Comparison of ENCODE assay signal across 9 mouse cellular contexts in the genomic region with DNA sequence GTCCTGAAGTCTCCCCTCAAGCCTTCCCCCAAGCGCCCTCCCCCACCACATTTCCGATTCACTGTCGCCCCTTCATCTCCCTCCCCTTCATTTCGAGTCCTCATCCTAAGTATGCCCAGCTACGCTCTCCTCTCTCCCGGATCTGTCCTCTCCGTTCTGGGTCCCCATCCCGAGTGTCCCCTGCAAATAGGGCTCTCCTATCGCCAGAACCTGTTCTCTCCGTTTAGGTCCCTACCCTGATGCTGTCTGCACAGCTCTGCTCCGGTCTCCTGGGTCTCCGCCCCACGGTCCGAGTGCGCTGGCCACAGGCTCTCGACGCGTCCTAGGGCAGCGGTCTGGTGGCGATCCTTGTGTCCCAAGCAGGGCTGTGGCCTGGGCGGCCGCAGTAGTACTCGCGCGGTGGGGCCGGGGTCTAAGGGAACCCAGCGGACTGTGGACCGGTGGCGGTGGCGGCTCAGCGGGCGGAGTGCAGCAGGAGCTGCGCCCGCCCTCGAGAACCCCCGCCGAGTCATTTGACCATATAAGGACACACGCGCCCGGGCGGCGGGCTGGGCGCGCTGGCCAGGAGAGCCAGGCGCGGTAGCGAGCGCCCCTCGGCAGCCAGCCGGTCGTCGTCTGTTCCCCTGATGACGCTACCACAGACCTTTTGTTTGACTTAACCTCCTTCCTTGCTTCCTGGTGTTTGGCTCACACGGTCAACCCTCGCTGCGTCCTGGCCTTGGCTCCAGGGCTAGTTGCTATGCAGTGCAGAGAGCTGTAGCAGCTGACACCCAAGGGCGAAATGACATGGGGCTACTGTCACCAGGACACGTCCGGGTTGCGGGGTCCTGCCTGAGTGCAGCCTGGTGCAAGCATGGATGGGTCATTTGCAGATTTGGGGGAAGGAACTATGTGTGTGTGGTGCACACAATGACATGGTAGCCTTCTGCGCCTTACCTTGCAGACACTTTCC. TPM values are rescaled to one million over a fixed set of nuclear protein-coding genes. Genes with fewer than 3 reads are reported as not detected.
DNase-seq lines count a peak whose midpoint lies in the region; ATAC-seq and TF ChIP-seq lines count a peak whose summit lies in the region.
"Had no signal": no experiment of that assay in that cellular context is flagged by ENCODE, and none has a peak within 500 bp of the region (broad histone marks: within the 10 kb centered on the region; RNA-seq: fewer than 3 reads in every experiment).

No protein-coding gene starts in this region.

- WGBS in embryonic facial prominence, embryonic 15.5 days = 4% methylated on average over 61 of the region's 61 CpGs
- 3% methylated on average over 55 of the region's 61 CpGs for WGBS in heart, embryonic 14.5 days
- 4% methylated on average over 61 of the region's 61 CpGs for WGBS in kidney, postnatal 0 days
- 4% methylated on average over 61 of the region's 61 CpGs for WGBS in liver, embryonic 12.5 days (ENCODE audit: insufficient replicate concordance)
- 3% methylated on average over 61 of the region's 61 CpGs for WGBS in stomach, postnatal 0 days

- H3K27ac ChIP-seq in embryonic facial prominence, embryonic 15.5 days (replicated peaks) = no peak overlapping the region
- H3K27ac ChIP-seq in heart, embryonic 14.5 days (replicated peaks in 1 of 2; ENCODE audit: control insufficient read depth in 1 of 2, insufficient read depth in 1 of 2, low read depth in 2 of 2, low read length in 2 of 2) = peak overlapping the region; percentile 86 to 91
- peak overlapping the region; percentile 88 for H3K27ac ChIP-seq in kidney, postnatal 0 days
- no peak overlapping the region for H3K27ac ChIP-seq in liver, embryonic 12.5 days
- H3K27ac ChIP-seq in stomach, postnatal 0 days (replicated peaks) = peak overlapping the region; percentile 92

- 0 out of 2 replicates have a peak, but pooled peaks cover 3% of the 10 kb centered on the region for H3K27me3 ChIP-seq in embryonic facial prominence, embryonic 15.5 days
- no peaks in the 10 kb centered on the region for H3K27me3 ChIP-seq in heart, embryonic 14.5 days (ENCODE audit: control insufficient read depth, insufficient read depth, low read length)
- H3K27me3 ChIP-seq in kidney, postnatal 0 days (ENCODE audit: insufficient read depth, low read length) = no peaks in the 10 kb centered on the region
- H3K27me3 ChIP-seq in liver, embryonic 12.5 days (replicated peaks) = peaks cover 41% of the 10 kb centered on the region
- H3K27me3 ChIP-seq in stomach, postnatal 0 days (ENCODE audit: control insufficient read depth, insufficient read depth, low read length) = no peaks in the 10 kb centered on the region

- peak; percentile 91 for ATAC-seq in embryonic facial prominence, embryonic 15.5 days (ENCODE audit: insufficient number of reproducible peaks, low FRiP score, low TSS enrichment, low read depth)
- ATAC-seq in heart, embryonic 14.5 days (ENCODE audit: insufficient number of reproducible peaks, insufficient read depth, low FRiP score, low read depth) = peak; percentile 90
- peak; percentile 89 for ATAC-seq in kidney, postnatal 0 days (replicated peaks; ENCODE audit: low FRiP score, low read depth)
- peak; percentile 73 for ATAC-seq in liver, embryonic 12.5 days
- ATAC-seq in stomach, postnatal 0 days (ENCODE audit: low FRiP score, low TSS enrichment) = peak; percentile 95

- TF ChIP-seq EP300 in stomach, postnatal 0 days (optimal IDR thresholded peaks at IDR 0.05) = no peak

- peak overlapping the region; percentile 57 for H3K4me3 ChIP-seq in embryonic facial prominence, embryonic 15.5 days (replicated peaks)
- peak overlapping the region; percentile 58 to 71 for H3K4me3 ChIP-seq in heart, embryonic 14.5 days (ENCODE audit: control insufficient read depth in 1 of 2, insufficient read depth in 1 of 2, low read depth in 1 of 2, low read length in 2 of 2)
- peak overlapping the region; percentile 57 for H3K4me3 ChIP-seq in kidney, postnatal 0 days (replicated peaks; ENCODE audit: low read depth, low read length)
- peak overlapping the region; percentile 57 for H3K4me3 ChIP-seq in liver, embryonic 12.5 days
- peak overlapping the region; percentile 73 for H3K4me3 ChIP-seq in stomach, postnatal 0 days (ENCODE audit: low read depth, low read length)

- TF ChIP-seq CTCF in kidney, postnatal 0 days (IDR thresholded peaks at IDR 0.05; ENCODE audit: low read depth) = no peak
- TF ChIP-seq CTCF in stomach, postnatal 0 days (IDR thresholded peaks at IDR 0.05; ENCODE audit: low read depth) = no peak

- H3K9ac ChIP-seq in embryonic facial prominence, embryonic 15.5 days = peak overlapping the region; percentile 88
- peak overlapping the region; percentile 96 for H3K9ac ChIP-seq in heart, embryonic 14.5 days (ENCODE audit: low read length)
- H3K9ac ChIP-seq in kidney, postnatal 0 days (ENCODE audit: low read depth, low read length) = peak overlapping the region; percentile 88
- H3K9ac ChIP-seq in liver, embryonic 12.5 days = peak overlapping the region; percentile 22; the same call in 1 of the 2 replicates
- H3K9ac ChIP-seq in stomach, postnatal 0 days (ENCODE audit: low read length) = peak overlapping the region; percentile 79

- H3K9me3 ChIP-seq in embryonic facial prominence, embryonic 15.5 days (replicated peaks) = no peaks in the 10 kb centered on the region
- H3K9me3 ChIP-seq in heart, embryonic 14.5 days (ENCODE audit: control insufficient read depth, low read length) = no peaks in the 10 kb centered on the region
- no peaks in the 10 kb centered on the region for H3K9me3 ChIP-seq in kidney, postnatal 0 days (replicated peaks; ENCODE audit: low read length)
- H3K9me3 ChIP-seq in liver, embryonic 12.5 days (replicated peaks) = no peaks in the 10 kb centered on the region
- H3K9me3 ChIP-seq in stomach, postnatal 0 days (ENCODE audit: control insufficient read depth, low read length) = no peaks in the 10 kb centered on the region
- H3K9me3 ChIP-seq: G1E had no signal

- H3K4me2 ChIP-seq in embryonic facial prominence, embryonic 15.5 days (replicated peaks) = peak overlapping the region; percentile 81
- H3K4me2 ChIP-seq in heart, embryonic 14.5 days (ENCODE audit: low read length) = peak overlapping the region; percentile 72
- peak overlapping the region; percentile 73 for H3K4me2 ChIP-seq in kidney, postnatal 0 days (ENCODE audit: low read length)
- peak overlapping the region; percentile 71 for H3K4me2 ChIP-seq in liver, embryonic 12.5 days
- peak overlapping the region; percentile 79 for H3K4me2 ChIP-seq in stomach, postnatal 0 days (replicated peaks; ENCODE audit: low read depth)

- DNase-seq in layer of hippocampus, adult 11-12 months (ENCODE audit: low spot score) = peak; percentile 67
- DNase-seq in layer of hippocampus, adult 9-10 months (ENCODE audit: low spot score) = no peak
- DNase-seq in kidney, postnatal 0 days (ENCODE audit: low spot score) = peak; percentile 94
- peak; percentile 50 for DNase-seq in naive thymus-derived CD4-positive, alpha-beta T cell, adult 2 months (ENCODE audit: low read depth)
- peak; percentile 90 for DNase-seq in stomach, postnatal 0 days (ENCODE audit: low spot score)

- peaks cover 27% of the 10 kb centered on the region for H3K4me1 ChIP-seq in embryonic facial prominence, embryonic 15.5 days
- H3K4me1 ChIP-seq in heart, embryonic 14.5 days (ENCODE audit: control insufficient read depth in 2 of 2, insufficient read depth in 2 of 2, low read length in 2 of 2) = peaks cover 24 to 54% of the 10 kb centered on the region in 2 experiments
- peaks cover 25% of the 10 kb centered on the region for H3K4me1 ChIP-seq in kidney, postnatal 0 days (replicated peaks; ENCODE audit: insufficient read depth, low read length)
- H3K4me1 ChIP-seq in liver, embryonic 12.5 days = peaks cover 4% of the 10 kb centered on the region; the same call in 1 of the 2 replicates
- peaks cover 5% of the 10 kb centered on the region; the same call in 1 of the 2 replicates for H3K4me1 ChIP-seq in stomach, postnatal 0 days (replicated peaks; ENCODE audit: control insufficient read depth, insufficient read depth)

- H3K36me3 ChIP-seq in embryonic facial prominence, embryonic 15.5 days = no peaks in the 10 kb centered on the region
- H3K36me3 ChIP-seq in heart, embryonic 14.5 days (ENCODE audit: control insufficient read depth, insufficient read depth, low read length) = peaks cover 27% of the 10 kb centered on the region
- H3K36me3 ChIP-seq in kidney, postnatal 0 days (ENCODE audit: insufficient read depth, low read length) = no peaks in the 10 kb centered on the region
- no peaks in the 10 kb centered on the region for H3K36me3 ChIP-seq in liver, embryonic 12.5 days
- no peaks in the 10 kb centered on the region; the same call in 1 of the 2 replicates for H3K36me3 ChIP-seq in stomach, postnatal 0 days (ENCODE audit: control insufficient read depth, insufficient read depth, low read length)
- H3K36me3 ChIP-seq: G1E had no signal

RNA-seq across cellular contexts. Expression of gene Fhl2, which starts 33.0 kb away (rescaled TPM):
- 22.0 and 22.9 TPM in 2 replicates for polyA plus RNA-seq in embryonic facial prominence, embryonic 15.5 days (2015; fragmentation: Nextera tagmentation; extraction: Ambion mirVana)
- polyA plus RNA-seq in heart, embryonic 14.5 days (2014; fragmentation: Nextera tagmentation; extraction: Ambion mirVana) = 358 and 365 TPM in 2 replicates
- 135 and 145 TPM in 2 replicates for polyA plus RNA-seq in kidney, postnatal 0 days (2015; fragmentation: Nextera tagmentation; extraction: Ambion mirVana)
- 5.6 and 6.0 TPM in 2 replicates for polyA plus RNA-seq in liver, embryonic 12.5 days (2016; fragmentation: Nextera tagmentation; extraction: Ambion mirVana)
- polyA plus RNA-seq in stomach, postnatal 0 days (2015; fragmentation: Nextera tagmentation; extraction: Ambion mirVana) = 124 and 126 TPM in 2 replicates
- polyA plus RNA-seq: G1E had no signal

Comparison
In these comparisons a context has a peak if more than half of its experiments do, and no peak if none do; other contexts are left out.
1. H3K27ac ChIP-seq: peak in heart, embryonic 14.5 days (2 of 2), kidney, postnatal 0 days (single experiment) and stomach, postnatal 0 days (single experiment); none in embryonic facial prominence, embryonic 15.5 days (single experiment) and liver, embryonic 12.5 days (single experiment).
2. H3K9ac ChIP-seq: peak in every context shown above with its lines; median percentile 96 in heart, embryonic 14.5 days; 88 in embryonic facial prominence, embryonic 15.5 days; 88 in kidney, postnatal 0 days; 79 in stomach, postnatal 0 days; 22 in liver, embryonic 12.5 days.
3. Peak in every context shown above with its lines, with median percentiles within 50 percentile points of each other: ATAC-seq, H3K4me2 ChIP-seq and H3K4me3 ChIP-seq.